Comparison of ENCODE assay signal across 34 mouse cellular contexts in genomic region chr1:161919594-161919993, GRCm38 (mm10). TPM values are rescaled to one million over a fixed set of nuclear protein-coding genes. Genes with fewer than 3 reads are reported as not detected.
DNase-seq lines count a peak whose midpoint lies in the region; ATAC-seq and TF ChIP-seq lines count a peak whose summit lies in the region.
"Had no signal": no experiment of that assay in that cellular context is flagged by ENCODE, and none has a peak within 500 bp of the region (broad histone marks: within the 10 kb centered on the region; RNA-seq: fewer than 3 reads in every experiment).

No protein-coding gene starts in this region.

- no peaks in the 10 kb centered on the region for H3K79me2 ChIP-seq in CH12.LX (replicated peaks; ENCODE audit: control insufficient read depth, extremely low read depth, insufficient read depth, poor library complexity, severe bottlenecking)

- no peaks in the 10 kb centered on the region for H3K27me3 ChIP-seq in liver, embryonic 12.5 days (replicated peaks)
- H3K27me3 ChIP-seq in liver, embryonic 11.5 days (replicated peaks; ENCODE audit: control insufficient read depth, insufficient read depth, low read length): no peaks in the 10 kb centered on the region; the same call in 1 of the 2 replicates
- no peaks in the 10 kb centered on the region for H3K27me3 ChIP-seq in CH12.LX (replicated peaks)
- H3K27me3 ChIP-seq in limb, embryonic 10.5 days (ENCODE audit: low read depth, poor library complexity, severe bottlenecking): no peaks in the 10 kb centered on the region
- no peaks in the 10 kb centered on the region for H3K27me3 ChIP-seq in liver, postnatal 0 days (ENCODE audit: insufficient read depth, low read length)
- H3K27me3 ChIP-seq in kidney, embryonic 14.5 days (ENCODE audit: control insufficient read depth, insufficient read depth, low read length): no peaks in the 10 kb centered on the region
- H3K27me3 ChIP-seq: embryonic facial prominence, embryonic 12.5 days; embryonic facial prominence, embryonic 15.5 days; forebrain, embryonic 12.5 days; forebrain, embryonic 15.5 days; hindbrain, embryonic 12.5 days; hindbrain, embryonic 15.5 days; Patski had no signal

- no peak overlapping the region for H3K4me2 ChIP-seq in liver, embryonic 12.5 days
- no peak overlapping the region for H3K4me2 ChIP-seq in liver, embryonic 11.5 days
- H3K4me2 ChIP-seq in CH12.LX (ENCODE audit: insufficient read depth, low read depth, poor library complexity, severe bottlenecking): peak overlapping the region; percentile 32
- no peak overlapping the region for H3K4me2 ChIP-seq in liver, postnatal 0 days (ENCODE audit: low read depth, low read length)
- no peak overlapping the region for H3K4me2 ChIP-seq in kidney, embryonic 14.5 days (replicated peaks; ENCODE audit: low read depth, low read length)
- H3K4me2 ChIP-seq: embryonic facial prominence, embryonic 12.5 days; embryonic facial prominence, embryonic 15.5 days; forebrain, embryonic 12.5 days; forebrain, embryonic 15.5 days; heart, embryonic 11.5 days; hindbrain, embryonic 12.5 days; hindbrain, embryonic 15.5 days had no signal

- no peak for TF ChIP-seq EP300 in CH12.LX (IDR thresholded peaks at IDR 0.05; ENCODE audit: low read length)
- no peak for TF ChIP-seq EP300 in liver, postnatal 0 days (IDR thresholded peaks at IDR 0.05; ENCODE audit: low read depth)

- H3K36me3 ChIP-seq in liver, embryonic 12.5 days: no peaks in the 10 kb centered on the region
- no peaks in the 10 kb centered on the region for H3K36me3 ChIP-seq in liver, embryonic 11.5 days (ENCODE audit: control insufficient read depth, insufficient read depth, low read length)
- no peaks in the 10 kb centered on the region for H3K36me3 ChIP-seq in CH12.LX (replicated peaks in 1 of 2; ENCODE audit: control insufficient read depth in 1 of 2, insufficient read depth in 1 of 2, low read length in 1 of 2)
- no peaks in the 10 kb centered on the region for H3K36me3 ChIP-seq in limb, embryonic 10.5 days
- H3K36me3 ChIP-seq in liver, postnatal 0 days (replicated peaks; ENCODE audit: insufficient read depth, low read length): no peaks in the 10 kb centered on the region
- no peaks in the 10 kb centered on the region for H3K36me3 ChIP-seq in kidney, embryonic 14.5 days (ENCODE audit: control insufficient read depth, insufficient read depth, low read length)
- H3K36me3 ChIP-seq: embryonic facial prominence, embryonic 12.5 days; embryonic facial prominence, embryonic 15.5 days; forebrain, embryonic 12.5 days; forebrain, embryonic 15.5 days; G1E; hindbrain, embryonic 12.5 days; hindbrain, embryonic 15.5 days had no signal

- peaks cover 16% of the 10 kb centered on the region; the same call in 1 of the 2 replicates for H3K4me1 ChIP-seq in liver, embryonic 12.5 days
- no peaks in the 10 kb centered on the region; the same call in 1 of the 2 replicates for H3K4me1 ChIP-seq in liver, embryonic 11.5 days (replicated peaks; ENCODE audit: control insufficient read depth, insufficient read depth, low read length)
- peaks cover 37 to 87% of the 10 kb centered on the region in 2 experiments for H3K4me1 ChIP-seq in CH12.LX (ENCODE audit: control insufficient read depth in 1 of 2, insufficient read depth in 2 of 2)
- peaks cover 14% of the 10 kb centered on the region for H3K4me1 ChIP-seq in limb, embryonic 10.5 days
- no peaks in the 10 kb centered on the region for H3K4me1 ChIP-seq in liver, postnatal 0 days (ENCODE audit: insufficient read depth)
- peaks cover 7% of the 10 kb centered on the region; the same call in 1 of the 2 replicates for H3K4me1 ChIP-seq in kidney, embryonic 14.5 days (ENCODE audit: control insufficient read depth, insufficient read depth, low read length)
- H3K4me1 ChIP-seq: embryonic facial prominence, embryonic 15.5 days; forebrain, embryonic 15.5 days; hindbrain, embryonic 15.5 days had no signal

- DNase-seq in liver, embryonic 11.5 days (ENCODE audit: low spot score): no peak
- DNase-seq in CH12.LX (ENCODE audit: extremely low read depth): no peak
- DNase-seq in limb, embryonic 10.5 days (ENCODE audit: low spot score): no peak
- no peak for DNase-seq in liver, postnatal 0 days
- no peak for DNase-seq in urinary bladder, postnatal 25 days (ENCODE audit: low spot score)
- no peak for DNase-seq in frontal cortex, postnatal 10 days (ENCODE audit: low spot score in 2 of 2)
- DNase-seq: adrenal gland, postnatal 10 days; cerebellum, adult 11 months; cerebellum, adult 2 months; cerebellum, adult 9-11 months; cerebellum, postnatal 25 days; gastrocnemius, adult 2 months; gastrocnemius, postnatal 14 days; heart, adult 11 months had no signal

- 71% methylated on average over 2 of the region's 2 CpGs for WGBS in liver, embryonic 12.5 days (ENCODE audit: insufficient replicate concordance)
- 88% methylated on average over 2 of the region's 2 CpGs for WGBS in liver, embryonic 11.5 days
- WGBS in limb, embryonic 10.5 days: 96% methylated on average over 2 of the region's 2 CpGs
- 79% methylated on average over 2 of the region's 2 CpGs for WGBS in liver, postnatal 0 days (ENCODE audit: insufficient replicate concordance)
- WGBS in kidney, embryonic 14.5 days: 91% methylated on average over 2 of the region's 2 CpGs

- H3K9me3 ChIP-seq in liver, embryonic 12.5 days (replicated peaks): no peaks in the 10 kb centered on the region
- H3K9me3 ChIP-seq in liver, embryonic 11.5 days (ENCODE audit: control insufficient read depth, low read length): no peaks in the 10 kb centered on the region
- H3K9me3 ChIP-seq in CH12.LX (replicated peaks; ENCODE audit: low read length): no peaks in the 10 kb centered on the region
- H3K9me3 ChIP-seq in limb, embryonic 10.5 days (replicated peaks): no peaks in the 10 kb centered on the region
- no peaks in the 10 kb centered on the region for H3K9me3 ChIP-seq in liver, postnatal 0 days (ENCODE audit: low read length)
- H3K9me3 ChIP-seq in kidney, embryonic 14.5 days (ENCODE audit: control insufficient read depth, low read length): no peaks in the 10 kb centered on the region
- H3K9me3 ChIP-seq: embryonic facial prominence, embryonic 12.5 days; embryonic facial prominence, embryonic 15.5 days; forebrain, embryonic 12.5 days; forebrain, embryonic 15.5 days; G1E; hindbrain, embryonic 12.5 days; hindbrain, embryonic 15.5 days had no signal

- no peak overlapping the region for H3K27ac ChIP-seq in liver, embryonic 12.5 days
- H3K27ac ChIP-seq in liver, embryonic 11.5 days (ENCODE audit: low read depth, low read length): no peak overlapping the region
- H3K27ac ChIP-seq in CH12.LX (ENCODE audit: insufficient read depth, low read depth): peak overlapping the region; percentile 90
- peak overlapping the region; percentile 36; the same call in 1 of the 2 replicates for H3K27ac ChIP-seq in limb, embryonic 10.5 days
- no peak overlapping the region for H3K27ac ChIP-seq in liver, postnatal 0 days (ENCODE audit: low read depth)
- no peak overlapping the region for H3K27ac ChIP-seq in kidney, embryonic 14.5 days (ENCODE audit: low read depth, low read length)
- H3K27ac ChIP-seq: embryonic facial prominence, embryonic 12.5 days; embryonic facial prominence, embryonic 15.5 days; forebrain, embryonic 12.5 days; forebrain, embryonic 15.5 days; gastrocnemius, adult 2 months; hindbrain, embryonic 12.5 days; hindbrain, embryonic 15.5 days had no signal

- no peak overlapping the region for H3K4me3 ChIP-seq in liver, embryonic 12.5 days
- no peak overlapping the region for H3K4me3 ChIP-seq in liver, embryonic 11.5 days (ENCODE audit: low read depth, low read length)
- H3K4me3 ChIP-seq in CH12.LX (replicated peaks in 1 of 3; ENCODE audit: low read depth in 2 of 3, low read length in 2 of 3, poor library complexity in 1 of 3): no peak overlapping the region
- H3K4me3 ChIP-seq in limb, embryonic 10.5 days: no peak overlapping the region
- H3K4me3 ChIP-seq in liver, postnatal 0 days (ENCODE audit: low read depth, low read length): no peak overlapping the region
- H3K4me3 ChIP-seq in kidney, embryonic 14.5 days (ENCODE audit: low read length): no peak overlapping the region
- H3K4me3 ChIP-seq: embryonic facial prominence, embryonic 12.5 days; embryonic facial prominence, embryonic 15.5 days; erythroblast, embryonic 14.5 days; forebrain, embryonic 12.5 days; forebrain, embryonic 15.5 days; gastrocnemius, adult 2 months; hindbrain, embryonic 12.5 days; hindbrain, embryonic 15.5 days had no signal

- in situ Hi-C loops in CH12.LX (cut with MboI; ENCODE audit: low pct_ligation_motif_present, low pct_unique_long_range_greater_than_20kb, low sequenced_read_pairs): loop anchor here (5.0 kb wide), 1 partner anchor 38 kb away; no protein-coding TSS in a partner anchor

- dilution Hi-C loops in CH12.LX (cut with MboI; ENCODE audit: extremely low pct_ligation_motif_present, extremely low pct_unique_long_range_greater_than_20kb, low sequenced_read_pairs): no loop called here

- no peak for TF ChIP-seq CTCF in CH12.LX (conservative IDR thresholded peaks at IDR 0.05 in 1 of 2, IDR thresholded peaks at IDR 0.05 in 1 of 2; ENCODE audit: low read depth in 2 of 2, low read length in 2 of 2)
- TF ChIP-seq CTCF in liver, postnatal 0 days (IDR thresholded peaks at IDR 0.05; ENCODE audit: low read depth): no peak

- no peak for TF ChIP-seq RAD21 in CH12.LX (IDR thresholded peaks at IDR 0.05; ENCODE audit: low read depth, low read length)

- H3K9ac ChIP-seq in liver, embryonic 12.5 days: no peak overlapping the region
- no peak overlapping the region for H3K9ac ChIP-seq in liver, embryonic 11.5 days (ENCODE audit: low read depth, low read length)
- H3K9ac ChIP-seq in CH12.LX (ENCODE audit: insufficient read depth, low read depth): peak overlapping the region; percentile 60
- H3K9ac ChIP-seq in liver, postnatal 0 days (replicated peaks): no peak overlapping the region
- H3K9ac ChIP-seq in kidney, embryonic 14.5 days (ENCODE audit: low read depth, low read length): no peak overlapping the region
- H3K9ac ChIP-seq: embryonic facial prominence, embryonic 12.5 days; embryonic facial prominence, embryonic 15.5 days; forebrain, embryonic 12.5 days; forebrain, embryonic 15.5 days; hindbrain, embryonic 12.5 days; hindbrain, embryonic 15.5 days had no signal

- ATAC-seq in liver, embryonic 12.5 days: 0 out of 2 replicates have a peak, but pooled peaks have one; percentile 33
- no peak for ATAC-seq in liver, embryonic 11.5 days (replicated peaks; ENCODE audit: low FRiP score)
- ATAC-seq in liver, postnatal 0 days: peak; percentile 31; the same call in 1 of the 2 replicates
- no peak for ATAC-seq in kidney, embryonic 14.5 days (ENCODE audit: low FRiP score, low TSS enrichment)
- ATAC-seq: CD4-positive, CD25-positive, alpha-beta regulatory T cell, adult 4 months; forebrain, embryonic 15.5 days; Patski had no signal

- no peak for TF ChIP-seq POLR2A in CH12.LX (IDR thresholded peaks at IDR 0.05; ENCODE audit: low read depth, low read length)

RNA-seq across cellular contexts. Expression of gene Suco, which starts 43.1 kb away (rescaled TPM):
- 13.3 and 16.3 TPM in 2 replicates for polyA plus RNA-seq in liver, embryonic 12.5 days (2016; fragmentation: Nextera tagmentation; extraction: Ambion mirVana)
- polyA plus RNA-seq in liver, embryonic 11.5 days (2014; fragmentation: Nextera tagmentation; extraction: Ambion mirVana): 16.7 and 22.3 TPM in 2 replicates
- total RNA-seq in CH12.LX (2012; rRNA removed): 21.8 and 22.1 TPM in 2 replicates
- 32.0 and 36.1 TPM in 2 replicates for total RNA-seq in CH12.LX (2014; rRNA removed)
- 39.0 and 41.9 TPM in 2 replicates for polyA plus RNA-seq in CH12.LX (2012; ENCODE audit: insufficient read length, low read depth)
- 25.6 and 30.3 TPM in 2 replicates for polyA plus RNA-seq in limb, embryonic 10.5 days (2016; fragmentation: Nextera tagmentation; extraction: Ambion mirVana)
- polyA plus RNA-seq in liver, postnatal 0 days (2015; fragmentation: Nextera tagmentation; extraction: Ambion mirVana): 6.3 and 8.6 TPM in 2 replicates
- polyA plus RNA-seq in kidney, embryonic 14.5 days (2014; fragmentation: Nextera tagmentation; extraction: Ambion mirVana): 20.2 and 30.6 TPM in 2 replicates

RNA-seq across cellular contexts. Expression of gene Pigc, which starts 49.4 kb away (rescaled TPM):
- polyA plus RNA-seq in liver, embryonic 12.5 days (2016; fragmentation: Nextera tagmentation; extraction: Ambion mirVana): 12.2 and 14.7 TPM in 2 replicates
- polyA plus RNA-seq in liver, embryonic 11.5 days (2014; fragmentation: Nextera tagmentation; extraction: Ambion mirVana): 22.8 and 25.0 TPM in 2 replicates
- total RNA-seq in CH12.LX (2012; rRNA removed): 11.6 and 11.7 TPM in 2 replicates
- total RNA-seq in CH12.LX (2014; rRNA removed): 15.8 and 17.4 TPM in 2 replicates
- 12.4 and 15.9 TPM in 2 replicates for polyA plus RNA-seq in CH12.LX (2012; ENCODE audit: insufficient read length, low read depth)
- polyA plus RNA-seq in limb, embryonic 10.5 days (2016; fragmentation: Nextera tagmentation; extraction: Ambion mirVana): 31.4 and 39.9 TPM in 2 replicates
- 17.7 and 20.7 TPM in 2 replicates for polyA plus RNA-seq in liver, postnatal 0 days (2015; fragmentation: Nextera tagmentation; extraction: Ambion mirVana)
- polyA plus RNA-seq in kidney, embryonic 14.5 days (2014; fragmentation: Nextera tagmentation; extraction: Ambion mirVana): 33.6 and 42.2 TPM in 2 replicates

RNA-seq across cellular contexts. Expression of gene 4930558K02Rik, which starts 59.8 kb away (rescaled TPM):
- polyA plus RNA-seq in liver, embryonic 12.5 days (2016; fragmentation: Nextera tagmentation; extraction: Ambion mirVana): not detected in 2 replicates
- polyA plus RNA-seq in liver, embryonic 11.5 days (2014; fragmentation: Nextera tagmentation; extraction: Ambion mirVana): not detected in 2 replicates
- total RNA-seq in CH12.LX (2012; rRNA removed) (not detected in 2 replicates), CH12.LX (2014; rRNA removed) (not detected in 2 replicates)
- polyA plus RNA-seq in CH12.LX (2012; ENCODE audit: insufficient read length, low read depth): 0.42 TPM in 1 of 2 replicates, not detected in the other
- polyA plus RNA-seq in limb, embryonic 10.5 days (2016; fragmentation: Nextera tagmentation; extraction: Ambion mirVana): not detected in 2 replicates
- not detected in 2 replicates for polyA plus RNA-seq in liver, postnatal 0 days (2015; fragmentation: Nextera tagmentation; extraction: Ambion mirVana)
- polyA plus RNA-seq in kidney, embryonic 14.5 days (2014; fragmentation: Nextera tagmentation; extraction: Ambion mirVana): not detected in 2 replicates
- total RNA-seq: adrenal gland, postnatal 10 days; common myeloid progenitor, adult 5-6 weeks; G1E; gastrocnemius, adult 2 months; gastrocnemius, postnatal 14 days; heart, adult 8-10 months; heart, postnatal 25 days; hematopoietic stem cell, adult 5-6 weeks had no signal
- polyA plus RNA-seq: C2C12; CD4-positive, CD25-positive, alpha-beta regulatory T cell, adult 4 months; cerebellum, adult 2 months; embryonic facial prominence, embryonic 12.5 days; embryonic facial prominence, embryonic 15.5 days; erythroblast, embryonic 14.5 days; forebrain, embryonic 12.5 days; G1E; heart, embryonic 11.5 days; heart, embryonic 14.5 days; heart, postnatal 0 days; hindbrain, embryonic 12.5 days; Patski had no signal

Comparison
In these comparisons a context has a peak if more than half of its experiments do, and no peak if none do; other contexts are left out.
1. ATAC-seq: peak in liver, embryonic 12.5 days (single experiment) and liver, postnatal 0 days (single experiment); none in liver, embryonic 11.5 days (single experiment) and kidney, embryonic 14.5 days (single experiment).
2. H3K27ac ChIP-seq: peak in CH12.LX (single experiment) and limb, embryonic 10.5 days (single experiment); none in liver, embryonic 12.5 days (single experiment), liver, embryonic 11.5 days (single experiment), liver, postnatal 0 days (single experiment) and kidney, embryonic 14.5 days (single experiment).